Mouse (Mus musculus) limb, embryonic 15.5 days (tissue): ENCODE measurements around the gene Serpinf2. TPM values are rescaled to one million over a fixed set of nuclear protein-coding genes. Genes with fewer than 3 reads are reported as not detected.
"Not testable (repeated sequence)": the region's sequence is repeated elsewhere in the genome, so short reads cannot be mapped to it uniquely, and the experiment has no call there.

Source experiments
- ATAC-seq: fragments of 200-750 bp; cut with Nextera tagmentation; 2 replicates; pipeline ENCODE4 v1.8.0; 2017; ENCODE audit warnings: low read depth, moderate TSS enrichment; ENCODE audit not compliant: insufficient number of reproducible peaks, low FRiP score, low TSS enrichment
- H3K27ac ChIP-seq: fragments of 300-500 bp; sonication (generic); 2 replicates; pipeline ENCODE4 v1.5.1; 2015; ENCODE audit warnings: moderate library complexity, mild to moderate bottlenecking, inconsistent platforms
- H3K27me3 ChIP-seq: fragments of 300-500 bp; sonication (generic); 2 replicates; pipeline ENCODE4 v1.6.1; 2015; ENCODE audit warnings: inconsistent platforms
- H3K36me3 ChIP-seq: fragments of 300-500 bp; sonication (generic); 2 replicates; pipeline ENCODE4 v1.6.1; 2015; ENCODE audit warnings: inconsistent platforms
- H3K4me1 ChIP-seq: fragments of 300-500 bp; sonication (generic); 2 replicates; pipeline ENCODE4 v1.6.1; 2015; ENCODE audit warnings: inconsistent platforms
- H3K4me2 ChIP-seq: fragments of 300-500 bp; sonication (generic); 2 replicates; pipeline ENCODE4 v1.6.1; 2015; ENCODE audit warnings: mild to moderate bottlenecking, inconsistent platforms
- H3K4me3 ChIP-seq: fragments of 300-500 bp; sonication (generic); 2 replicates; pipeline ENCODE4 v1.5.1; 2015; ENCODE audit warnings: mild to moderate bottlenecking, inconsistent platforms
- H3K9ac ChIP-seq: fragments of 300-500 bp; sonication (generic); 2 replicates; pipeline ENCODE4 v1.6.1; 2015; ENCODE audit warnings: inconsistent platforms
- H3K9me3 ChIP-seq: fragments of 300-500 bp; sonication (generic); 2 replicates; pipeline ENCODE4 v1.6.1; 2016; ENCODE audit warnings: inconsistent platforms
- WGBS: fragments of 180-500 bp; shearing (Covaris S2); methylation state at CpG from one replicate; pipeline ENCODE4 v1.1.7; 2015; 5-methylcytosine and 5-hydroxymethylcytosine counted together
- polyA plus RNA-seq: library from polyadenylated mRNA; unstranded; fragments of >200 nt; fragmentation: Nextera tagmentation; extraction: Ambion mirVana; gene quantifications from 2 replicates; pipeline ENCODE4 v1.2.1, GENCODE M21; 2015

Gene Serpinf2
- polyA plus RNA-seq, 1 experiment from 2014 or later, result 1.6 TPM

DNA sequence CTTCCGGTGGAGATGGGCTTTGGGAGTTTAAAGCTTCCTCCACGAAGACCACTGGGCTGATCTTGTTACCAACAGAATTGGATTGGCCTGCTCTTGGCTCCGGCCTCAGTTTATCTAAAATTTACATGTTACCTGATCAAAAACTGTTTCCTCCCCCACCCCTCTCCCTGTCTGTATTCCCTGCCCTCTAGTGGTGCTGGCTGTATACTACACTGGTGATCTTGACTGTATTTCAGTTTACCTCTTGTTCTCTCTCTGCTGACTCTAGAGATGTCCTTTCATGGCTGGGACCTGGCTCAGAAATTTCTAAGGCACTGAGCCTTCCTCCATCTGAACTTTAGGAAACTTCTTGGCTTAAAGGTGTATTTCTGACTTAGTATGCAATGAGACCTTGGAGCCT is 18.8 kb upstream of the Serpinf2 start:
- no peak for ATAC-seq
- Histone ChIP-seq H3K27me3 (no peaks in the 10 kb centered on the region), H3K4me1 (peaks cover 51% of the 10 kb centered on the region), H3K4me3 (no peak overlapping the region), H3K9ac (no peak overlapping the region), H3K9me3 (no peaks in the 10 kb centered on the region), H3K27ac (no peak overlapping the region), H3K4me2 (no peak overlapping the region), H3K36me3 (no peaks in the 10 kb centered on the region)
- 12% methylated on average over 3 of the region's 3 CpGs for WGBS

DNA sequence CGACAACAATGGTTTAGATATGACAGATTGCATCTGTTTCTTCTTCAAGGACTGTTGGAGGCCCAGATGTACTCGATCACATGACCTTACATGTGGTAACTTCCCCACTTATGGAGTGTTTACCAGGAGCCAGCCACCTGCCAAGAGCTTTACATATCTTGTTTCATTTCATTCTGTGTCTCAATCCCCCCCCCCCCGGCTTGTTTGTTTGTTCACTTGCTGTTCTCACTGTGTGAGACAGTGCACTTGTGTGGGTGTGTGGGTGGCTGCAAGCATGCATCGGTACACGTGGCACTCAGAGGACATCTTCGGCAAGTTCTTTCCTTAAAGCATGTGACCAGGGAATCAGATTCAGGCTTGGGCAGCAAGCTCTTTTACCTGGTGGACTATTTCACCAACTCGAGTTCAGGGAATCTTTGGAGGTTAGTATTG is 17.1 kb upstream of the Serpinf2 start:
- 86% methylated on average over 7 of the region's 7 CpGs for WGBS
- Histone ChIP-seq H3K9me3 (no peaks in the 10 kb centered on the region), H3K4me3 (no peak overlapping the region), H3K4me1 (peaks cover 39% of the 10 kb centered on the region), H3K36me3 (peaks cover 10% of the 10 kb centered on the region), H3K9ac (no peak overlapping the region), H3K27me3 (no peaks in the 10 kb centered on the region), H3K4me2 (no peak overlapping the region), H3K27ac (no peak overlapping the region)
- no peak for ATAC-seq

DNA sequence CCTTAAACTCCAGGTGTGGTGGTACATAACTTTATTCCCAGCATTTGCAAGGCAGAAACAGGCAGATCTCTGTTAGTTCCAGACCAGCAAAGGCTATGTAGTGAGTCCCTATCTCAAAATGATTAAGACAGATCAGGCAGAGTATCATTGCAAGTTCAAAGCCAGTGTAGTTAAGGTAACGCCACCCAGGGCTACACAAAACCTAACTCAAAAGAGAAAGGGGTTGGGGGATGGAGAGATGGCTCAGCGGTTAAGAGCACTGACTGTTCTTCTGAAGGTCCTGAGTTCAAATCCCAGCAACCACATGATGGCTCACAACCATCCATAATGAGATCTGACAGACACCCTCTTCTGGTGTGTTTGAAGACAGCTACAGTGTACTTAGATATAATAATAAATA is 16.6 kb upstream of the Serpinf2 start:
- H3K9me3 ChIP-seq, H3K27me3 ChIP-seq, ATAC-seq, H3K27ac ChIP-seq, H3K4me3 ChIP-seq, H3K4me2 ChIP-seq, H3K9ac ChIP-seq: not testable (repeated sequence)
- 91% methylated on average over 2 of the region's 2 CpGs for WGBS
- H3K36me3 ChIP-seq, result peaks cover 13% of the 10 kb centered on the region
- peaks cover 42% of the 10 kb centered on the region for H3K4me1 ChIP-seq

GRCm38 (mm10) chr11:75455041-75455736 is 15.8 kb upstream of the Serpinf2 start:
- Histone ChIP-seq H3K36me3 (peaks cover 13% of the 10 kb centered on the region), H3K4me2 (peak overlapping the region; percentile 100), H3K27me3 (no peaks in the 10 kb centered on the region), H3K9ac (peak overlapping the region; percentile 56; the same call in 1 of the 2 replicates), H3K4me1 (peaks cover 47% of the 10 kb centered on the region), H3K27ac (peak overlapping the region; percentile 83), H3K9me3 (no peaks in the 10 kb centered on the region), H3K4me3 (peak overlapping the region; percentile 72)
- WGBS, result 66% methylated on average over 10 of the region's 10 CpGs
- no peak; the same call in 1 of the 2 replicates for ATAC-seq

DNA sequence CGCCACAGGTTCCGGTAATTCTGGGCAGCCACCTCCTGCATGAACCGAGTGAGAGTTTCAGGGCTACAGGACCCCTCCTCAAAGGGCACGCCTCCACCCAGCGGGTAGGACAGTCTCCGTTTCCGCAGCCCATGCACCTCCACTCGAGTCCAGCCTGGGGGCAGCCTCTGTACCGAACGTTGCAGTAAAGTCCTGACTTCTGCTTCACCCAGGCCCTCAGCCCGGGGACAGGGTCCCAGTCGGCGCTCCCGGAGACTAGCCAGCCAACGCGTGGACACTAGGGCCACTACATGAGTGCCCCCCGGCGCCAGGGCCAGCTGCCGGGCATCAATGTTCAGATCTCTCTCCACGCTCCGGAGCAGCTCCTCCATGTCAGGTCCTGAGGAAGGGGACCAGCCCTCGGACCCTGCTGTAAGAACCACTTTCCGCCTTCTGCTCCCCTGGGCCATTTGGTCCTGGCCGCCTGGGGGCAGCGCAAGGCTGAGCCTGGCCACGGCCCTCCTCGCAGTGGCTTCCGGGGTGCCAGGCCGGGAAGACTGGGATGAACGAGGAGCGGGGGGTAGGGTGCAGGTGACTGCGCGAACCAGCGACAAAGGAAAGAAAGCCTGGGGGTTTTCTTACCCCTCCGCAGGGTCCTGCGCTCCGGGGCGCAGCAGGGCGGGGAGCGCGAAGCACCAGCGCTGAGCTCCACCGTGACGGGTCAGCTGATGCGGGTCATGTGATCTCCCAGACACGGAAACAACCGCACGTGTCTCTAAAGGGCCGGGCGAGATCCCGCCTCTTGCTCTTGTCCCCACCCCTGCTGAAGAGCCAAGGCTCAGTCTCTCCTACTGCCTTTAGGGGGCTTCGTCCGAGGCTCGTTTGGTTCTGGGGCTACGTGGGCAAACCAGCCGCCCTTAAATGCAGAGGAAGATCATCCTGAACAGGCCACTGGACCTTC is 14.9 kb upstream of the Serpinf2 start, which contains the start of gene Wdr81:
Gene Wdr81, minus strand, starts transcription at position 727 of the 940 bp plus-strand sequence.
- WGBS, result 1% methylated on average over 56 of the region's 56 CpGs
- ATAC-seq, result peak; percentile 93

GRCm38 (mm10) chr11:75452812-75453557 is 13.6 kb upstream of the Serpinf2 start:
- Histone ChIP-seq H3K27me3 (no peaks in the 10 kb centered on the region), H3K9ac (peak overlapping the region; percentile 56; the same call in 1 of the 2 replicates), H3K4me2 (peak overlapping the region; percentile 100), H3K9me3 (no peaks in the 10 kb centered on the region), H3K27ac (no peak overlapping the region), H3K36me3 (peaks cover 31% of the 10 kb centered on the region), H3K4me1 (peaks cover 35% of the 10 kb centered on the region), H3K4me3 (peak overlapping the region; percentile 72)
- ATAC-seq, result no peak
- WGBS, result 92% methylated on average over 31 of the region's 31 CpGs

More for the DNA sequence above, 14.9 kb upstream of the Serpinf2 start, which contains the start of gene Wdr81:
- H3K9ac ChIP-seq, result peak within 1 kb of the TSS; percentile 56
- H3K4me3 ChIP-seq, result peak within 1 kb of the TSS; percentile 72
- H3K4me1 ChIP-seq, result peaks cover 39% of the 10 kb centered on the region
- peak within 1 kb of the TSS; percentile 100 for H3K4me2 ChIP-seq
- peaks cover 18% of the 10 kb centered on the region for H3K36me3 ChIP-seq
- no peaks in the 10 kb centered on the region for H3K27me3 ChIP-seq
- peak within 1 kb of the TSS; percentile 83 for H3K27ac ChIP-seq
- H3K9me3 ChIP-seq, result no peaks in the 10 kb centered on the region

- no peak overlapping the region for H3K27ac ChIP-seq
- WGBS, result 91% methylated on average over 8 of the region's 8 CpGs
- no peaks in the 10 kb centered on the region for H3K27me3 ChIP-seq
- H3K4me3 ChIP-seq, result no peak overlapping the region
- H3K4me1 ChIP-seq, result peaks cover 35% of the 10 kb centered on the region
- peaks cover 40% of the 10 kb centered on the region for H3K36me3 ChIP-seq
- H3K9me3 ChIP-seq, result no peaks in the 10 kb centered on the region
- ATAC-seq, result no peak
- H3K9ac ChIP-seq, result no peak overlapping the region
- H3K4me2 ChIP-seq, result no peak overlapping the region
Observed at GRCm38 (mm10) chr11:75452081-75452480, 12.7 kb upstream of the Serpinf2 start.

- H3K9me3 ChIP-seq, result no peaks in the 10 kb centered on the region
- no peak for ATAC-seq
- no peak overlapping the region for H3K4me3 ChIP-seq
- H3K27me3 ChIP-seq, result no peaks in the 10 kb centered on the region
- H3K4me1 ChIP-seq, result peaks cover 35% of the 10 kb centered on the region
- WGBS, result 90% methylated on average over 15 of the region's 15 CpGs
- H3K4me2 ChIP-seq, result no peak overlapping the region
- peaks cover 49% of the 10 kb centered on the region for H3K36me3 ChIP-seq
- H3K27ac ChIP-seq, result no peak overlapping the region
- H3K9ac ChIP-seq, result no peak overlapping the region
Observed at GRCm38 (mm10) chr11:75450936-75451335, 11.5 kb upstream of the Serpinf2 start.

DNA sequence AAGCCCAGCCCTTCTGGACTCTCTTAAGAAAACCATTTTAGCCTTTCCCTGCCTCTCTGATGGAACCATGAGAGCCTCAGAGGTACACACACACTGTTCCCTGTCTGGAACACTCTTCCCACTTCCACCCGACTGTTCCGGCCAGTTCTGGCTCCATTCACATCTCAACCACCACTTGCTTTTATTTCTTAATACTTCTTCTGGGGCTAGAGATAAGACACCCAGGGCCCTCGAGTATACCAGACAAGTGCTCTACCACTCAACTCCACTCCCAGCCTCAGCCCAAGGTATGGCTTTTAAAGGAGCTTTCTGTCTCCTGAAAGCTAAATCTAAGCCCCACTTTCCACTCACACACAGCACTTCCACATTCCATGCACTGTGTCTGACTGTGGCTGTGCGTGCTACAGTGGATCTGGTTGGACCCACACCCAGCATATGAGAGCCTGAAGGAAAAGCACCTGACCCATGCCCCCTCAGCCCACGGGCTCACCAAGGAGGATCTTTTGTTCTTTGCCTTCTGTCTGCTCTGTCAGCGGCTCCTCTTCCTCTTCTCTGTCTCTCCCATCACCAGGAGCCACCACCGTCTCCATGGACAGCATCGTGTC is 11.0 kb upstream of the Serpinf2 start:
- Histone ChIP-seq H3K27me3 (no peaks in the 10 kb centered on the region), H3K36me3 (peaks cover 55% of the 10 kb centered on the region), H3K27ac (no peak overlapping the region), H3K9ac (no peak overlapping the region), H3K4me2 (no peak overlapping the region), H3K4me3 (no peak overlapping the region), H3K4me1 (peaks cover 35% of the 10 kb centered on the region), H3K9me3 (no peaks in the 10 kb centered on the region)
- WGBS, result 79% methylated on average over 8 of the region's 8 CpGs
- ATAC-seq, result no peak

- Histone ChIP-seq H3K36me3 (peaks cover 60% of the 10 kb centered on the region), H3K27me3 (no peaks in the 10 kb centered on the region), H3K4me2 (no peak overlapping the region), H3K27ac (no peak overlapping the region), H3K9ac (no peak overlapping the region), H3K4me3 (no peak overlapping the region), H3K4me1 (peaks cover 27% of the 10 kb centered on the region), H3K9me3 (no peaks in the 10 kb centered on the region)
- no peak for ATAC-seq
- WGBS, result 69% methylated on average over 7 of the region's 7 CpGs
Observed at GRCm38 (mm10) chr11:75449695-75450094, 10.3 kb upstream of the Serpinf2 start.

GRCm38 (mm10) chr11:75448575-75448974 is 9.2 kb upstream of the Serpinf2 start:
- H3K4me2 ChIP-seq, result no peak overlapping the region
- H3K27me3 ChIP-seq, result no peaks in the 10 kb centered on the region
- no peak overlapping the region for H3K27ac ChIP-seq
- peaks cover 72% of the 10 kb centered on the region for H3K36me3 ChIP-seq
- H3K4me1 ChIP-seq, result peaks cover 18% of the 10 kb centered on the region
- H3K4me3 ChIP-seq, result no peak overlapping the region
- ATAC-seq, result no peak
- WGBS, result 76% methylated on average over 3 of the region's 3 CpGs
- no peaks in the 10 kb centered on the region for H3K9me3 ChIP-seq
- no peak overlapping the region for H3K9ac ChIP-seq
